Mouse (Mus musculus) layer of hippocampus, adult 8-10 months (tissue): Measurements from ENCODE around the gene Akap2. TPM values are rescaled to one million over a fixed set of nuclear protein-coding genes. Genes with fewer than 3 reads are reported as not detected.
A peak's percentile ranks its signal among the peaks of the same experiment; 100 is the strongest.

Experiments
- DNase-seq, 2 experiments: peaks; one replicate each; pipeline ENCODE4 v3.0.0; 2022; ENCODE audit warnings: low spot score in 2 of 2
- total RNA-seq, 4 experiments: library from RNA; stranded (reverse); gene quantifications; 2 replicates each; pipeline ENCODE4 v1.2.4; 2022

Gene Akap2
- total RNA-seq, 4 experiments from 2014 or later: 43.3 to 49.6 (median 48.5) TPM

GRCm38 (mm10) chr4:57793989-57794388 lies 76.5 kb downstream of the Akap2 start:
- DNase-seq: no peak

DNA sequence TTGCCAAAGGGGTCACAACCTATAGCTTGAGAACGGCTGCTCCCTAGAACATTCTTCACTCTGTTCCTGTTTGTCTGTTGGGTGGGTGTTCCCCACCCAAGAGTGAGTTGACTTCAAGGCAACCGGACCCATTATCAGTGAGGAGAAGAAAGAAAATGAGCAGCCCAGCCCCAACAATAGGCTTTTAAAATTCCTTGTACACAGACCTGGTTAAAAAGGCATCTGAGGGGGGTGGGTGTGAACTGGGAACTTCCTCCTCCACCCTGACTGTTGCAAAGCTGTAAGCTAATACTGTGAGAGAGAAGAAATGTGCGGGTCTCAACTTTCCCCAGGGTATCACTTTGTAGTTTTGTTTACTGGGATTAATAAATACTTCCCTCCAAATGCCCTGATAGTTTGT lies 77.1 kb downstream of the Akap2 start:
- DNase-seq: no peak

GRCm38 (mm10) chr4:57797548-57798285 lies 80.3 kb downstream of the Akap2 start:
- no peak for DNase-seq

GRCm38 (mm10) chr4:57798286-57799018 lies 81.0 kb downstream of the Akap2 start:
- no peak for DNase-seq

- DNase-seq: no peak
Observed at GRCm38 (mm10) chr4:57799297-57799696, 81.8 kb downstream of the Akap2 start.

- no peak for DNase-seq
Observed at GRCm38 (mm10) chr4:57801239-57801638, 83.8 kb downstream of the Akap2 start.

DNA sequence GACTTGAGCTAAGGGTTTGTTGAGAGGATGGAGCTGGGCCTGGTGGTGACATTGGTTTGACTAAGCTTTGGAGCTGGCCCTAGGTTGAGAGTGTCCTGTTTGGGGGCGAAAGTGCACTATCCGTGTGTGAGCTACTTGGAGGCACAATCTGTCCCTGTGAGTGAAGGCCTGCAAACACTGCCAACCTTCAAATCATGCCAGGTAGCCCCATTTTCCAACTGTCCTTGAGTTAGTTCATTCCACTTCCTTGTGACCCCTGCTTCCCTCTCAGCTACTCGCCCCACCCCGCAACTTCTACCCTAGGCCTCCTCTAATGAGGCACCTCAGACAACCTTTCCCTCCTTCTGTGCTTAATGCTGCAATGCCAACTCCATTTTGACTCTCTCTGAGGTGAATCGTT lies 84.5 kb downstream of the Akap2 start:
- no peak for DNase-seq

- DNase-seq: no peak
Observed at GRCm38 (mm10) chr4:57802411-57802810, 85.0 kb downstream of the Akap2 start.

- DNase-seq: no peak
Observed at GRCm38 (mm10) chr4:57804902-57805301, 87.4 kb downstream of the Akap2 start.

DNA sequence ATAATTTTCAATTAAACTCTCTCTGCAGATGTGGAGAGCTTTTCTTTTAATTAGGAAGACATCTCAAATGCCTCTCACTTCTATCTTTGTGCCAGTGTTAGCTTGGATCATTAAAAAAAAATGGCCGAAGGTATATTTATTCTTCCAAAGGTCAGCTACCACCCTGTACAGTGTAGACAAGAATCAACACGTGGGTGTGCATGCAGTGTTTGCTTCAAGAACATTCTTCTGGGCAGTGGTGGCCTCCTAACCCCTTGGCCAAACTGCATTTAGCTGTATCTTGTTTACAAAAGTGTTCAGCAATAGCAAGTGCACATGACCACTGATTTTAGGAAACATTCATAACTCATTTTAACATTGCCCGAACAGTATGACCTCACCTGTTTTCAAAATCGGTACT lies 92.0 kb downstream of the Akap2 start:
- no peak for DNase-seq

DNA sequence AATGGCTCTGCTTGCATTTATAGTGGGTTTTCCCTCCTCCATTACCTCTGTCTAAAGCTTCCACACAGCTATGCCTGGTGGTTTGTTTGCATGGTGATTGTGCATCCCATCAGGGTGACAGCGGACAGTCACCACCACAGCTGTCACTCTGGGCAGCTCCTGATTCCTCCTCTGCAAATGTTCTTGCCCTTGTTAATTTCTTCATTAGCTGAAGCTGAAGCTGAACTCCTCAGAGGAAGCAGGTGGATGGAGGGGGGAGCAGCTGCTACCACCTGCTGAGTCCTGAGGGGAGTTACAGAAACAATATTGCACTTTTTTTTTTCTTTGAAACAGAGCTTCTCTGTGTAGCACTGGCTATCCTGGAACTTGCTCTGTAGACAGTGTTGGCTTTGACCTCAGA lies 94.6 kb downstream of the Akap2 start:
- no peak for DNase-seq

- DNase-seq: no peak
Observed at GRCm38 (mm10) chr4:57812916-57813575, 95.6 kb downstream of the Akap2 start.

DNA sequence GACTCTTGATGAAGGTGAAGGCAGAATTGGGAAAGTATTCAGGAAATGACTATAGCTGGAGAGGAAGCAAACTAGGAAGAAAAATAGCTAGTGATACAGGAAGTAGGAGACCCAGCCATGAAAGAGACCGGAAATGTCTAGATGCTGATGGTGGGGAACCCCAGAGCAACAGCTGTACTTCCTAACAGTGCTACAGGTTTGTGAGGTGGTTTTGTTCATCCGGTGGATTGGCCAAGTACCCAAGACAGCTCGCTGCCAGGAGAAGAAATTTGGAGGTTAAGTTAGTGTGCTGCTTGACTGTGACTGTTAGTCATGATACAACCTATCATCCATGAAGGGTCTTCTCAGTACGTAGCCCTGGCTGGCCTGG lies 96.1 kb downstream of the Akap2 start:
- DNase-seq: no peak

DNA sequence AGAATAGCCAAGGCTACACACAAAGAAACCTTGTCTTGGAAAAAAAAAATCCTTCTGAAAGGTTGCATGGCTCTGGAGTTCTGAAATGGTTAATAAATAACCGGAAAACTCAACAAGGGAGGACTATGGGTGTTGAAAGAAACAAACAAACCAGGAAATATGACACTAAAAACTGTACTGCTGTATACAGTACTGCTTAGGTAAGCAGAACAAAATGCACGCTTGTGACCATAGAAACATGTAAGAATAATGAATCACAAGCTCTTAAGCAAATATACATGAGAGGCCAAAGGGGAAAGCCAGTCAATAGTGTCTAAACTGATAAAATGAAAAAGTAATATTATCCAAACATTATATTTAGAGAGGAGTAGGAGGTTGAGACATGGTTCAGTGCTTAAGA lies 97.9 kb downstream of the Akap2 start:
- no peak for DNase-seq

GRCm38 (mm10) chr4:57816146-57816545 lies 98.7 kb downstream of the Akap2 start:
- no peak for DNase-seq

DNA sequence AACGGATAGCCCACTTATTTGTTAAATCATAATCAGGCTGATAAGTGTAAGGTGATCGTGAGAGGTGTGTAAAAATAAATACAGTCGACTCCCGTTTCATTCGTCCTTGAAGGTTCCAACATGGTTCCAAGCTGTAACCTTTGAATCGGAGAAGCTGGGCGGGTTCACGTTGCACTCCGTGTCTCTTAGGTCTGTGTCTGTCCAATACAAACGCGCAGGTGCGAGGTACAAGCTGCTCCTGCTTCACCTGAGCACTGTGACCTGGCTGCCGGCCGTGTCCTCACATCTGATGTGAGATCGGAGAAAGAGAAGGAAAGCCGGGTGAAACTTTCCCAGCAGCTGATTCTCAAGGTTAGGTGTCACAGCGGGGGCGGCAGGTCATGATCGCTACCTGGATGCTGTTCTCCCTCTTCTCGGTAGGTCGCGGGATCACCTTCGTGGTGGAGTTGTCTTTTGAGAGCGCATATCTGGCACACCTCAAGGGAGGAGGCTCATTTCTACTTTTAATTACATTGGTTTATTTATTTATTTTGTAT lies 103.5 kb downstream of the Akap2 start:
- DNase-seq: no peak

DNA sequence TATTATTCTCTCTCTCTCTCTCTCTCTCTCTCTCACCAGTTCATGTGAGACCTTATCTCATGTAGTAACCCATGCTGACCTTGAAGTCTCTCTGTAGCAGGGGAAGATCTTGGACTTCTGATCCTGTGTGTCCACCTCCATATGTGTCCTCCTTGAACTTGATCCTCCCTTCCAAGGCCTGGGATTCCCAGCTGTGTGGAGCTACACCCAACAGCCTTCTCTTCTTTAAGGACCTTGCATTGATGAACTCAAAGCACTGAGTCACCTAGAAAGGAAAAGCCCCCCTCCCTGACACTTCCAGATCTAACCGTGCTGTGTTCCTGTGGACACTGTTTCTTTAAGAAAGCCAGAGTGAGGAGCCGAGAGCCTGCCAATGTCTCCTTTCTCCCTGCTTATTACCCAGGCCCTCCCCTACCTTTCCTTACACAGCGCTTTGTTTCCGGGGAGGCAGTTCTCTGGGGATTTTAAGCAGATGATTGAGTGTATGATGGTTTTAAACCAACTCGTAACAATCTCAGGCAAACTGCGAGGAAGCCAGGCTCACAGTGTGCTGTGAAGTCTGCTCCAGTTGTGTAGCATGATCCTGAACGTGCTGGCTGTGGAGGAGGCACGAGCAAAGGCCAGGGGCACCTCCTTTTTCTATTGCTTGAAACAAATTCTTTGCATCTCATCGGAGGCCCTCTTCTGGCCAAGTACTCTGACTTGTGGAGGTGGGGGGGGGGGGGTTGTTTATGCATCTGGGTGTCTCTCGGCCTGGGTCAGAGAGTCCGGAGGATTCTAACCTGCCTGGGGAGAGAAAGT lies 104.3 kb downstream of the Akap2 start:
- peak in 1 of 2 experiments; percentile 18 for DNase-seq

DNA sequence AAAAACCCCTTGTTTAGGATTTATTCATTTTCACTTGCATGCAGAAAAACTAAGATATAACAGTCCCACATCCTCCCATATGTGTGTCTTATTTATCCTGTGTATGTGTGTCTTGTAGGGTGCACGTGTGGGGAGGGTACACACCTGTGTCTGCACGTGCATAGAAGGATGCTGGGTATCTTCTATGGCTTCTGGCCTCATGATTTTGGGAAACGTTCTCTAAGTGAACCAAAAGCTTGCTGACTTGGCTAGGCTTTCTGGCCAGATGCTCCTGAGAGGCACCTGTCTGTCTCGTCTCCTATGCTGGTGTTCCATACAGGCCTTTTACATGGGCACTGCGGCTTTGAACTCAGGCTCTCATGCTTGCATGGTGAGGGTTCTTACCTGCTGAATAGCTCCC lies 105.2 kb downstream of the Akap2 start:
- DNase-seq: no peak

DNA sequence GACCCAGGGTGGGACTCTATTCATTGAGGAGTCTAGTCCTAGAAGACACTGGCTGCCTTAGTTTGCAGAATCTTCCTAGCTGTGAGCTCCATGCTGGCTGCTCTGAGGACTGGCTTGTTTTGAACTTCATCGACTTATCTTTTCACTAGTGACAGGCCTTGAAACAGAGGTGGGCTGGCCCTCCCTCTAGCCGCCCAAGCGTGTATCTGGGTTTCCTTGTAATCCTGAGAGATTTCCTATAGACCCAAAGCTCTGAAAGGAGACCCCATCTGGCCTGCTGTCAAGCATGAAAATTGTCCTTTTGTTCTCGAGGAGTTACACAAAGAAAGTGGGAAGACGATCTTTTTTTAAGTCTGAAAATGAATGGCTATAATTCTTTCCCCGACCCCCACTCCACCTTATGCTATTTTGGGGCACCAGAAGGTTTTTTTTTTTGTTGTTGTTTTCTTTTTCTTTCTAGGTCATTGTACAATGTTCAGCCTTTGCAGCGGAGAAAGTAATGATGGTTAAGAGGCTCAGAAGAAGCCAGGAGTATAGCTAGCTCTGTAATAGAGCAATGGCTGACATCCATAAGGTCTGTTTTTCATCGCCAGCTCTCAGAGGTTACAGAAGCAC lies 107.3 kb downstream of the Akap2 start:
- no peak for DNase-seq

GRCm38 (mm10) chr4:57826272-57826671 lies 108.8 kb downstream of the Akap2 start:
- DNase-seq: no peak

- no peak for DNase-seq
Observed at GRCm38 (mm10) chr4:57829131-57829530, 111.7 kb downstream of the Akap2 start.
